Mouse (Mus musculus) embryo, embryonic 10.5 days (tissue): ENCODE data around the gene Ppard.
A peak's percentile ranks its signal among the peaks of the same experiment; 100 is the strongest.

Source experiments
- DNase-seq: peaks from one replicate; pipeline ENCODE4 v3.0.0-alpha.2; 2015; ENCODE audit warnings: low spot score

Ppard gene

GRCm38 (mm10) chr17:28223561-28224391 is 8.7 kb upstream of the Ppard start:
- DNase-seq: peak; percentile 95

DNA sequence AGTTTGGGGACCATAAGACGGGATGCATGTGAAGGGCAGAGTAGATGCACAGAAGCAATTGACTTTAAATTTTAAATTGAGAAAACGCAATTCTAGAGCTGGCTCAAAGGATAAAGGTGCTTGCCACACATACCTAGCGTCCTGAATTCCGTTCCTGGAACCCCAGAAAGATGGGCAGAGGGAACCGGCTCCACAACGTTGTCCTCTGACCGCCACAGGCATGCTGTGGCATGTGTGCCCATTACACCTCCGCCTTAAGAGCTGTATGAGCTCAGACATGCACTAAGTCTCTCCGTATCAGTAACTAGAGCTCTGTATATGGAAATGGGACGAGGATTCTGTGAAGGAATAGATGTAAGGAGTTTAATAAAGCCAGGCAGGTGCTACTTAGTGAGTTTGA is 7.9 kb upstream of the Ppard start:
- DNase-seq: no peak

- peak; percentile 94 for DNase-seq
Observed at GRCm38 (mm10) chr17:28226014-28226413, 6.5 kb upstream of the Ppard start.

GRCm38 (mm10) chr17:28230486-28230885 is 2.0 kb upstream of the Ppard start:
- no peak for DNase-seq

GRCm38 (mm10) chr17:28231026-28231736 is 1.3 kb upstream of the Ppard start:
- no peak for DNase-seq

- no peak for DNase-seq
Observed at GRCm38 (mm10) chr17:28233091-28233731, 711 bp downstream of the Ppard start.

DNA sequence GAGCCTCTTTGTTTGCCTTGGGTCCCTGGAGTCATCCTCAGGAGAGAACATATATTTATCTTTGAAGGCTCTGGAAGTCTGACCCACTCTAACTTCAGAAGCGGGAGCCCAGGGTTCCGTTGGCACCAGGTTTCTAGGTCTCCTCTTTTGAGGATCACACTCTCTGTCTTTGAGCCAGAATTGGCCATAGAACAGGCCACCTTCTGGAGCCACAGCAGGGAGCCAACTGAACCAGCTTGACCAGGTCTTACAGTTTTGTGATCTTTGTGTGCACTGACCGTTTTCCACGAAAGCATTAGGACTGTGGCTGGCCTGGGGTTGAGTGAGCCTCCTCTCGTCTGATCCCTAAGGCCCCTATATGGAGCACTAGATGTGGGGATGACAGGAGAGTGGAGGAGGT is 2.1 kb downstream of the Ppard start:
- no peak for DNase-seq

DNA sequence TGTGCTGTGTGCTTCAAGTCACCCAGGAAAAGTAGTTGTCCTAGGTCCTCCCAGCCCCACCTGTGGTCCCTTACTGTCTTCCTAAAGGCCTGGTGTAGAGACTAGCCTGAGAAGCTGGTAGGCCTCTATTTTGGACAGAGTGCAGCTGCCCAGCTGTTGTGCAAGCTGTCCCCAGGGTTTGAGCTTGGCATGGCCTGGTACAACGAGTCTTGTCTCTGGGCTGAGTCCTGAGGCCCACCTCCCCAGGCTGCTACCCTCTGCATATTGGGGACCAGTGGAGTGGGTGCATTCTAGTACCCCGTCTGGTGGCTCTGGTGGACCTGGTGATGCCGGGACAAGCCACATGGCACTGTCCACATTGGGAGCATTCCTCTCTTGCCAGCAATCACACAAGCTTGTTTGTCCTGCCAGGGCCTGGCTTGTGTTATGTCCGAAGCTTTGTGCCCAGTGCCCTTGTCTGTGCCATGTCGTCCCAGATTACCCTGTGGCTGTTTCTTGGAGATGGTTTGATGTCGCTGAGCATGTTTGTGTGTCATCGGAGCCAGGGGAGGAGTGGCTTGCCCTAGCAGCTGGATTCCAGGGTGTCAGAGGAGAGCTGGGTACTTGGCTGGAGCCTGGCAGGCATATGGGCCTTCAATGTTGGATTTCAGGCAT is 3.6 kb downstream of the Ppard start:
- DNase-seq: no peak

GRCm38 (mm10) chr17:28236636-28237015 is 4.1 kb downstream of the Ppard start:
- DNase-seq: no peak

DNA sequence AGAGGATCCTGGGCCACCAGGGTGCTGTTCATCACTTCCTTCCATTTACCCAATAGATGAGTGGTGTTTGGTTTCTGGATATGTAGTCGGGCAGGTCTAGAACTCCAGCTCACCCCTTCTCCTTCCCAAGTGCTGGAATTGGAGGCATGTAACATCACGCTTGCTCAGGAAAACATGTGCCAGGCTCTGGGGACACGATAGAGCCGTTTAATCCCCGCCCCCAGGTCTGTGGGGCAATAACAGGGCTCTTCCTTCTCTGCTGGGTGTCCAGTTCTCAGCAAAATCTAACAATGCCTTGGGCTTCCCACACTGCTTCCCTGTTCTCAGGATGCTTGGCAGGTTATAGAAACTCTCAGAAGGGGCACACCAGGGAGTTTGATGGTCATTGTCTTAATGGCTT is 4.9 kb downstream of the Ppard start:
- DNase-seq: no peak

DNA sequence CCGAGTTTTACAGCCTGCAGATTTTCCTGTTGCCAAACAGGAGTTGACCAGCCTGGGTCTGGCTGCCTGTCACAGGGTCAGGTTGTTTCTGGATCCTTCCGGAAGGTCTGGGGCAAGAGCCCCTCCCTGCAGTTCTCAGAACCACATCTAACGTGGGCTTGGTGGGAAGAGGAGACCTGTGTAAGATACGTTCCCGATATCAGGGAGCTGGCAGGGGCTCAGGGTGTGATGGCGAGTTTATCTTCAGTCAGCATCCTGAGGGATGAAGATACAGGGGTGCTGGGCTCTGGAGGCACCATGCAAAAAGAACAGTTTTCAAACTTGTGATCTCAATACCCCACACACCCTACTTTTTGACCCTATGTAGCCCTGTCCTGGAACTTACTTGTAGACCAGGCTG is 5.4 kb downstream of the Ppard start:
- no peak for DNase-seq

DNA sequence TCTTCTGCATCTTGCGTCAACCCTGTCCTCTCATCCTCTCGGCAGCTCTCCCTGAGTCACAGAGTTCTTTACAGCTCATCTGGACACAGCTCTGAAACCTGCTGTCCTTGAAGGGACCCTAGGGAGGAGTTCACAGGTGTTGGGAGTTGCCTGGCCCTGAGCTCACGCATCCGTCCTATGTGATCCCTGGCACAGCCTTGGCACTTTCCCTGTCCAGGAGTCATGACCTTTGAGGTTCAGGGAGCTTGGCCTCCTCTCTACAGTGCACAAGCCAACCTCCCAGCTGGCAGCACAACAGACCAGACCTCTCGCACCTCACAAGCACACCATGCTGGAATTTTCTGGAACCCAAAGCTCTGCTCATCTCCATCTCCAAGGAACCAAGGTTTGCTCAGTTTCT is 8.3 kb downstream of the Ppard start:
- no peak for DNase-seq

DNA sequence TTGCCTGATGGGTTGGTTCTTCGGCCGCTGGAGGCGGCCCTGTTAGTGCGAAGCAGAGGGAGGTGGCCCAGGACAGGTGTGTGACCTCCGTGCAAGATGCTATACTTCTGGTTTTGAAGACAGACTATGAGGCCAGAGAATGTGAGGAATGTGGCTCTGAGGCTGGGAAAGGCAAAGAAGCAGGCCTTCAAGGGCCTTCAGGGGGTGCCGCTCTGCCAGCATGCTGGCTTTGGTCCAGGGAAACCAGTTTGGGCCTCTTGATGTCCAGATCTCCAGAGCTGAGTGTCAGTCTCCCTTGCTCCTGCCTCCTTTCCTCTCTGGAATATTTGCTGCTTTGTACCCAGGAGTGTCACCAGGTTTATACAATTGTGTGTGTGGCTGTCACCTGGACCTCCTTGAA is 9.8 kb downstream of the Ppard start:
- no peak for DNase-seq

- no peak for DNase-seq
Observed at GRCm38 (mm10) chr17:28244214-28244613, 11.7 kb downstream of the Ppard start.

DNA sequence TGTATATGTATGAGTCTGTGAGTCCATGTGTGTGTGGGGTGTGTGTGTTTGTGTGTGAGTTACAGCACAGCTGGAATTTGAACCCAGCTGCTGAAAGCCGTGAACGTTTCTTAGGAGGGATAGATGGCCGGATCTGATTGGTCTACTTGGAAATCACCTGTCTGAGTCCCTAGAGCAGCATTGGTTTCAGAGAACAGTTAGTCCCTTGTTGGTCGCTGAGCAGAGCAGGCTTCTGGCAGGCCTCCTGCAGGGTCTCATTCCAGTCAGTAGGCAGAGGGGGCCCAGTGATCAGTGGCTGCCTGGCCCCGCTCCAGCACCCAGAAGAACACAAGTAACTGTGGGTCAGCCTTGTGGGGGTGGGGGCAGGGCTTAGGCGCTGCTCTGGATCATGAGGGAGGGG is 12.2 kb downstream of the Ppard start:
- no peak for DNase-seq

- no peak for DNase-seq
Observed at GRCm38 (mm10) chr17:28246640-28247039, 14.1 kb downstream of the Ppard start.

GRCm38 (mm10) chr17:28247613-28248012 is 15.1 kb downstream of the Ppard start:
- DNase-seq: peak; percentile 58

GRCm38 (mm10) chr17:28249062-28249461 is 16.6 kb downstream of the Ppard start:
- DNase-seq: no peak

DNA sequence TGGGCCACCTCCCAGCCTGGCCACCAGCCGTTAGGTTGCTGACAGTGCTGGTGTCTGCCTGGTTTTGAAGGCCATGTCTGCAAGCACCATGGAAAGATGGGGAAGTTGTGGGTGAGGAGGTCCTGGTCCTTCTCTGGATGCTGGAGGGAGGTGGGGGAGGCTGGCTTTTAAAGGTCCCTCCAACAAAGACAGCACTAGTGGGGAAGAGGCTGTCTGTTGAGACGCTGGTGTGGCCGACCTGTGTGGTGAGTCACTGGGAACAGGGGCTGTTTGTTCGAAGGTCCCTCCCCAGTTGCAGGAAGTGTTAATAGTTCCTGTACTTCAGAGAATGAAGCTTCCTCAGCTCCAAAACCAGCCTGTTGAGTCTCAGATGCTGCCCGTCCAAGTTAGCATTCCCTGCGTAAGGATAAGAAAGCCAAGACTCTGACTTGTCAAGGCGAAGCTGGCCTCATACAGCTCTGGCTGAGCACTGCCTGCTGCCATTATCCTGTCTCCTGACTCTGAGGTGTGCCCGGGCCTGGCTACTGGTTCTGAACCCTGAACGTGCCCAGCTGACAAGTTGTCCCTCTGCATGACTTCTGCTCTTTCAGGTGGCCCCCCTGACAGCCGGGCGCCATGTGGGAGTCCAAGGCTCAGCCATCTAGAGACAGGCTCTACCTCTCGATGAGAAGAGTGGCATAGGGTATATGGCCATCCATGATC is 19.2 kb downstream of the Ppard start:
- no peak for DNase-seq

DNA sequence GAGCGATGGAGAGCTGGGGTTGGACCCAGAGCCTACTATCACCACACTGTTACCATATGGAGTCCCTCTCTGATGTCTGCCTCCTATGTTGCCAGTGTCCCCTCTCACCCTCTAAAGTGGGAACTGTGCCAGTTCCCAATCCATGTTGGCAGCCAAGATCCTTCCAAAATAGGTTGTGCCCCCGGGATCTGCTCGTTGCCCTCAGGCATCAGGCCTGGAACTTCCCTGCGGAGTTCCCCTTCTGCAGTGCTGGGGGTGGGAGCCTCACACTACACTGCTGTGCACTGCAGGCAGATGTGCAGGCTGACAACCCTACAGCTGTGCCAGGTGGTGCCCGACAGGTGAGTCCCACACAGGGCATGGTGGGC is 19.8 kb downstream of the Ppard start:
- no peak for DNase-seq

GRCm38 (mm10) chr17:28253216-28253615 is 20.7 kb downstream of the Ppard start:
- DNase-seq: peak; percentile 43

GRCm38 (mm10) chr17:28254804-28255203 is 22.3 kb downstream of the Ppard start:
- no peak for DNase-seq
